Comparison of ENCODE assay signal across 9 mouse cellular contexts in genomic region chr15:101772080-101772710, GRCm38 (mm10). TPM values are rescaled to one million over a fixed set of nuclear protein-coding genes. Genes with fewer than 3 reads are reported as not detected.
A peak's percentile ranks its signal among the peaks of the same experiment; 100 is the strongest.
DNase-seq lines count a peak whose midpoint lies in the region; ATAC-seq and TF ChIP-seq lines count a peak whose summit lies in the region.
"Had no signal": no experiment of that assay in that cellular context is flagged by ENCODE, and none has a peak within 500 bp of the region (broad histone marks: within the 10 kb centered on the region; RNA-seq: fewer than 3 reads in every experiment).

No protein-coding gene starts in this region.

- DNase-seq in heart, postnatal 4 days: peak; percentile 37
- no peak for DNase-seq in heart, postnatal 36 days
- peak; percentile 34 for DNase-seq in 416B (ENCODE audit: low read depth)
- DNase-seq in Patski (ENCODE audit: low read depth, low spot score): no peak
- DNase-seq in natural killer cell, adult 2 months (ENCODE audit: low spot score in 2 of 2): no peak
- no peak for DNase-seq in gastrocnemius, postnatal 36 days

- peaks cover 6% of the 10 kb centered on the region for H3K27me3 ChIP-seq in Patski
- H3K27me3 ChIP-seq: liver, embryonic 13.5 days had no signal

- ATAC-seq in Patski: no peak
- ATAC-seq in granulocyte monocyte progenitor cell, adult 5-6 weeks (replicated peaks; ENCODE audit: poor library complexity, severe bottlenecking): peak; percentile 32; the same call in 1 of the 2 replicates
- ATAC-seq in megakaryocyte, adult 5-6 weeks (ENCODE audit: poor library complexity, severe bottlenecking): peak; percentile 43; the same call in 1 of the 2 replicates

- CTCF ChIA-PET in Patski (lab: Charles Lee): interaction anchor here (0.6 to 3.3 kb wide), 10 partner anchors 17 to 449 kb away, joined by 3 to 26 read pairs (median 9); no protein-coding TSS in a partner anchor

- intact Hi-C loops in heart, postnatal 36 days (cut with DNase I): loop anchor here (1.0 to 5.0 kb wide), 5 partner anchors 201 to 433 kb away; no protein-coding TSS in a partner anchor
- intact Hi-C loops in gastrocnemius, postnatal 36 days (cut with DNase I): loop anchor here (2.0 to 5.0 kb wide), 4 partner anchors 235 to 435 kb away; no protein-coding TSS in a partner anchor

- POLR2A ChIA-PET in Patski (lab: Charles Lee): no interaction called here

- in situ Hi-C loops in Patski (cut with MboI; ENCODE audit: low pct_unique_long_range_greater_than_20kb): loop anchor here (5.0 kb wide), 4 partner anchors 200 to 435 kb away; partner anchors contain the start of gene Eif4b

- peak; percentile 69 for TF ChIP-seq CTCF in Patski (IDR thresholded peaks at IDR 0.05)

RNA-seq across cellular contexts. Expression of gene Krt72, which starts 14.1 kb away (rescaled TPM):
- not detected for total RNA-seq in heart, postnatal 4 days (2021)
- not detected for total RNA-seq in heart, postnatal 36 days (2021)
- polyA plus RNA-seq in Patski (2021): not detected
- not detected in 2 replicates for total RNA-seq in granulocyte monocyte progenitor cell, adult 5-6 weeks (2014; fragmentation: Nextera tagmentation)
- total RNA-seq in granulocyte monocyte progenitor cell, adult 5-6 weeks (2017): not detected in 2 replicates
- total RNA-seq in megakaryocyte, adult 5-6 weeks (2015): not detected in 2 replicates
- not detected in 2 replicates for total RNA-seq in megakaryocyte, adult 5-6 weeks (2017)
- total RNA-seq in gastrocnemius, postnatal 36 days (2021): not detected
- polyA plus RNA-seq: liver, embryonic 13.5 days had no signal

RNA-seq across cellular contexts. Expression of gene Krt71, which starts 29.3 kb away (rescaled TPM):
- total RNA-seq in heart, postnatal 4 days (2021): not detected
- not detected for total RNA-seq in heart, postnatal 36 days (2021)
- not detected for polyA plus RNA-seq in Patski (2021)
- not detected in 2 replicates for total RNA-seq in granulocyte monocyte progenitor cell, adult 5-6 weeks (2014; fragmentation: Nextera tagmentation)
- not detected in 2 replicates for total RNA-seq in granulocyte monocyte progenitor cell, adult 5-6 weeks (2017)
- total RNA-seq in megakaryocyte, adult 5-6 weeks (2015): not detected in 2 replicates
- not detected in 2 replicates for total RNA-seq in megakaryocyte, adult 5-6 weeks (2017)
- not detected for total RNA-seq in gastrocnemius, postnatal 36 days (2021)
- polyA plus RNA-seq: liver, embryonic 13.5 days had no signal

RNA-seq across cellular contexts. Expression of gene Krt73, which starts 30.0 kb away (rescaled TPM):
- not detected for total RNA-seq in heart, postnatal 4 days (2021)
- total RNA-seq in heart, postnatal 36 days (2021): not detected
- not detected for polyA plus RNA-seq in Patski (2021)
- total RNA-seq in granulocyte monocyte progenitor cell, adult 5-6 weeks (2014; fragmentation: Nextera tagmentation): not detected in 2 replicates
- total RNA-seq in granulocyte monocyte progenitor cell, adult 5-6 weeks (2017): not detected in 2 replicates
- not detected in 2 replicates for total RNA-seq in megakaryocyte, adult 5-6 weeks (2015)
- not detected in 2 replicates for total RNA-seq in megakaryocyte, adult 5-6 weeks (2017)
- total RNA-seq in gastrocnemius, postnatal 36 days (2021): not detected
- polyA plus RNA-seq: liver, embryonic 13.5 days had no signal

RNA-seq across cellular contexts. Expression of gene Krt2, which starts 45.8 kb away (rescaled TPM):
- not detected for total RNA-seq in heart, postnatal 4 days (2021)
- not detected for total RNA-seq in heart, postnatal 36 days (2021)
- not detected for polyA plus RNA-seq in Patski (2021)
- total RNA-seq in granulocyte monocyte progenitor cell, adult 5-6 weeks (2014; fragmentation: Nextera tagmentation): not detected in 2 replicates
- not detected in 2 replicates for total RNA-seq in granulocyte monocyte progenitor cell, adult 5-6 weeks (2017)
- total RNA-seq in megakaryocyte, adult 5-6 weeks (2015): not detected in 2 replicates
- total RNA-seq in megakaryocyte, adult 5-6 weeks (2017): not detected in 2 replicates
- not detected for total RNA-seq in gastrocnemius, postnatal 36 days (2021)
- polyA plus RNA-seq: liver, embryonic 13.5 days had no signal

RNA-seq across cellular contexts. Expression of gene Krt5, which starts 59.5 kb away (rescaled TPM):
- not detected for total RNA-seq in heart, postnatal 4 days (2021)
- total RNA-seq in heart, postnatal 36 days (2021): not detected
- 0.03 TPM for polyA plus RNA-seq in Patski (2021)
- not detected in 2 replicates for total RNA-seq in granulocyte monocyte progenitor cell, adult 5-6 weeks (2014; fragmentation: Nextera tagmentation)
- total RNA-seq in granulocyte monocyte progenitor cell, adult 5-6 weeks (2017): not detected in 2 replicates
- total RNA-seq in megakaryocyte, adult 5-6 weeks (2015): not detected in 2 replicates
- not detected in 2 replicates for total RNA-seq in megakaryocyte, adult 5-6 weeks (2017)
- under 1 TPM in 1 of 2 experiments, not detected in 1; 0.15 TPM for total RNA-seq in gastrocnemius, postnatal 36 days (2021)

Comparison
In these comparisons a context has a peak if more than half of its experiments do, and no peak if none do; other contexts are left out.
1. DNase-seq: peak in heart, postnatal 4 days (single experiment) and 416B (single experiment); none in heart, postnatal 36 days (0 of 2), Patski (single experiment), natural killer cell, adult 2 months (0 of 2) and gastrocnemius, postnatal 36 days (0 of 2).